Mouse (Mus musculus) urinary bladder, postnatal 14 days (tissue): Measurements from ENCODE around the gene Zmynd8.

Experiments
- DNase-seq: peaks from one replicate; pipeline ENCODE4 v3.0.0; 2021; ENCODE audit warnings: low spot score

Gene Zmynd8

DNA sequence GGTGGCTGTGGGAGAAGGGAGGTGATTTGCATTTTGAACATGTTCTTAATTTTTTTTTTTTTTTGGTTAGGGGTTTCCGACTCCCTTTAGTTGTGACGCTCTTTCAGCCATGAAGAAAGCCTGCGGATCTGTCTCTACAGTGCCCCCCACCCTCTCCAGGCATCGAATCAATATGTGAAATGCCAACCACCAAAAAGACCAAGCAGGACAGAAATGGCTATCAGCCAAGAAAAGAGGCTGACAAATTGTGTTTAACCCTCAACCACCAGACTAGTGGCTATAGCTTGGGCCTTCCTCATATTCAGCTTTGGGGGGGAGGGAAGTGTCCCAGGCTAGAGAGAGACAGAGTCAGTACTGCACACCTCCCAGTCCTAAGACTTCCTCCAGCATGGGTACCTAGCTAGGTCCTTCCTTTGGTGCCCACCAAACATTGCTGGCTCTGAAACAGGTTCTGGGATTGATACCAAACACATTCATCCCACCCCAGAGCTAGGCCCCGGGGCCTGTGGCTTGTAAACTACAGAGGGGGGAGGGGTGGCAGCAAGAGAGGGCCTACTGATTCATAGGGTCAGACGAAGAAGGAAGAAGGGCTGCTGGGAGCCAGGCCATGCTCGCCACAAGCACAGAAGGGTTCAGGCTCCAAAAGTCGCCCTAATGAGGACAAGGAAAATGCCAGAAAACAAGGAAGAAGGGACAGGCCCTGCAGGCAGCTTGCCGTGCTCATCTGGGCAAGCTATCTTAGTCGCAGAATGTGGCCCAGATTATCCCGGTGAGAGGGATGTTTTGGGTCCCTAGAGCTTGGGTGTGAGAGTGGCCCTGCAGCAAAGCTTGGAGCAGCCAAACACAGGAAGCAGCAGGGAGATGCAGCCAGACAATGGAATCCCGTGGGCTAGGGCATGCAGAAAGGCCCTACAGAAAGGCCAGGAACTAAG, 40.1 kb downstream of the Zmynd8 start:
- peak; percentile 51 for DNase-seq

DNA sequence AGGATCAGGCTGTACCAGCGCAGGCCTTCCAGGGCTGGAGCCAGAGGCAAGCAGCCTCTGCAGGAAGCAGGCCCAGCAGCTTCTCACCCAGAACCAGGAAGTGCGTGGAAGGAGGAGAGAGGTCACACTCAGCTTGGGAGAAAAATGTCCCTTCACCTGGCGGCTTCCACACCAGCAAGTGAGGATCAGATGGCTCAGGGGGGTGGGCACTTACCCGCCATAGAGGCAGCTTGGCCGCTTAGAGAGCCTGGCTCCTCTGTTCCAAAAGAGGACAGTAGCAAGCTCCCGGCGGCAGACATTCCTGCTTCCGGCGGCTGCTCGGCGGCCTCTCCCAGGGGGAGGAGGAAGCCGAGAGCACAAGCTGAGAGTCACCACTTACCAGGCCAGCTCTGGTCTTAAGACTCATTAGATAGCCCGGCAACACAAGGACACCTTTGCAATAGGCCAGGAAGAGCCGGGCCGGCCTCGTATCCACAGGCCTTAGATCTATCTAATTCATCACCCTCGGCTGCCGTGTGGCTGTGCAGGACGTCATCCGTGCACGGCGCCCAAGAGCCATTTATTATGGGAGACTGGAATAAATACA, 40.9 kb downstream of the Zmynd8 start:
- peak; percentile 70 for DNase-seq

DNA sequence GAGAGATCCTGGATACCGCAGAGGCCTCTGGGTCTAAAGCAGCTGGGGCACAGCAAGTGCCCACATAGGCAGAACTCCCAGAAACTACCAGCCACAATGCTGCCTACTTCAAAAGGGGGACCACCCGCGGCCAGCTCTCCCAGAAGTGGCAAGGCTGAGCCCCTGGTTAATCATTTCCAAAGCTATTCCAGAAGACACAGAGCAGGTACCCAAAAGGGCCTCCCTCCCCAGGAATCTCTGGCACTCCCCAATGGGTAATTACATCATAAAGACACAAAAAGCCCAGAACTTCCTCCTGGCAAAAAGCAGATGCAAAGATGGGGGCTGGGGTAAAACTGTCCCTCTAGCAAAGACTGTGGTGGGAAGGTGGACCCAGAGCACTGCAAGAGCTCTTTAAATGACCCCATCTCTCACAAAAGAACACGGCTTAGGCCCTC, 41.4 kb downstream of the Zmynd8 start:
- DNase-seq = peak; percentile 45

DNA sequence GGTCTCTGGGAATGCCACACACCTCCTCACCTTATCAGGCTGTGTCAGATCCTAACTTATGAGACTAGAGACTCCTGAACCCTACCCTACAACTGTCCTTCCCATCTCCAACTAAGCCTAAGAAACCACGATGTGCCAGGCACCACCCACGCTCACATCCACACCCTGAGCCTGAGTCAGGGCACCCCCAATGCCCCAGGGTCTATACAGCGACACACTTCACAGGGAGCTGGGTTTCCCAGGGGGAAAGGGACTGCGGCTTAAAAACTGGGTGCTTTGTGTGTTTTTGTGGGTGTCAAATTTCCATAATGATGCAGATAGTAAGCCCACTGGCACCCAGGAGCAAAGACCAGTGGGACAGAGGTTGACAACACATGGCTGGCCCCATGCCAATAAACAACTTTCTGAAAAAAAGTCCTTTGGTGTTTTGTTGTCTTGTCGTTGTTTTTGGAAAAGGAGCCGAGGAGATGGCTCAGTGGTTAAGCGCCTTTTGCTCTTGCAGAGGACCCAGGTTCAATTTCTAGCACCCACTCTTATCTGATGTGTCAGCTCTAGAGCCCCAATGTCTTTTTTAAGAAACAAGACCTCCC, 42.1 kb downstream of the Zmynd8 start:
- no peak for DNase-seq

DNA sequence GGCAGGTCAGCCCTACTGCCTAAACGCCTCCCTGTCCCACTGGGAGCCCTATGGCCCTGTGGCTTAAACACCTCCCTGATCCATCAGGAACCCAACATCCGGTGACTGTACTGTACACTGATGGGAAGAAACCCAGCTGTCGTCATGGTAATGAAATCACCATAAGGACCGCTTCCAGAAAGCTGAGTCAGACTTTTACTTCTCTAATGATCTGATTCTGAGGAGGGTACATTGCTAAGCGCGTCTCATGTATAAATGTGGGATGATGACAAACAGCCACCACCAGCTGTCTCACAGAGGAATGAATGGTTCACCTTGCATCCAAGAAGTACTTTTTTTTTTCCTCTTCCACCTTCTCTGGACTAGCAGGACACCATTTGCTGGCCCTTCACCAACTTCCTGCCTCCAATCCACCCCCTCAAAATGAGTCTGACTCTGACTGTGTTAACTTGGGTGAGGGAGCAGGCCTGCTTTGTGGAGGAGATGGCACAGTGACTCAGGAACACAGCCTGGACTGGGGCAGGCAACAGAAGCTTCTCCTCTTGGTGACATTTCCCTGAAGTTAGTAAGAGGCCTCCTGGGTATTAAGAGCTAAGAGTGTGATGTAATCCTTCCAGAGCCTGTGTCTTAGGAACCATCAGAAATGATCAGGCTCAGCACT, 43.0 kb downstream of the Zmynd8 start:
- peak; percentile 58 for DNase-seq

DNA sequence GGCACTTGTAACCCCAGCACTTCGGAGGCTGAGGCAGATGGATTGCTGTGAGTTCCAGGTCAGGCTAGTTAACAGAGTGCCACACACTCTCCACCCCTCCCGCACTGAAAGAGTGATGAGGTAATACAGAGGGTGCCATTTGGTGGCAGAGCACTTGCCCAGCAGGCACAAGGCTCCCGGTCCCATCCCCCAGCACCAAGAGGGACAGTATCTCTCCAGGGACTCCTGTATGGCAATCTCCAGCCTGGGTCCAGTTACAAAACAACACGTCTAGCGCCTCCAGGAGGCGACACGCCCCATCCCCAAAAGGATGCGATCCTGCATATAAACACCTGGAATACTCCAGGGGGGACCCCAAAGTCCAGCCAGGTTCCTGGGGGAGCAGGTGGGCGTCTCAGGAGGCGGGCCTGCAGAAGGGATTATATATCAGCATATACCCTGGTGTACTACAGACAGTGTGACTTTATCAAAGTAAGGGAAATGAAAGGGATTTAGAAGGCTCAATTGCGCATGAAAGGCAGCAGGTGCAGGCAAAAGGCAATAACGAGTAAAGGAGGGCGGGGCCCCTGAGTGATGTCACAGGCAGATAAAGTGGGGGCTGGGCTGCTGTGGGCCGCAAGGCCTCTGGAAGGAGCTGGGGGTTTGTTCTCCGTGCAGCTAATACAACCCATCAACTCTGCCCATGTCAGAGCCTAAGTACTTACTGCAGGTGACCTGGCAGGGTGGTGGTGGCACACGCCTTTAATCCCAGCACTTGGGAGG, 44.4 kb downstream of the Zmynd8 start:
- no peak for DNase-seq

DNA sequence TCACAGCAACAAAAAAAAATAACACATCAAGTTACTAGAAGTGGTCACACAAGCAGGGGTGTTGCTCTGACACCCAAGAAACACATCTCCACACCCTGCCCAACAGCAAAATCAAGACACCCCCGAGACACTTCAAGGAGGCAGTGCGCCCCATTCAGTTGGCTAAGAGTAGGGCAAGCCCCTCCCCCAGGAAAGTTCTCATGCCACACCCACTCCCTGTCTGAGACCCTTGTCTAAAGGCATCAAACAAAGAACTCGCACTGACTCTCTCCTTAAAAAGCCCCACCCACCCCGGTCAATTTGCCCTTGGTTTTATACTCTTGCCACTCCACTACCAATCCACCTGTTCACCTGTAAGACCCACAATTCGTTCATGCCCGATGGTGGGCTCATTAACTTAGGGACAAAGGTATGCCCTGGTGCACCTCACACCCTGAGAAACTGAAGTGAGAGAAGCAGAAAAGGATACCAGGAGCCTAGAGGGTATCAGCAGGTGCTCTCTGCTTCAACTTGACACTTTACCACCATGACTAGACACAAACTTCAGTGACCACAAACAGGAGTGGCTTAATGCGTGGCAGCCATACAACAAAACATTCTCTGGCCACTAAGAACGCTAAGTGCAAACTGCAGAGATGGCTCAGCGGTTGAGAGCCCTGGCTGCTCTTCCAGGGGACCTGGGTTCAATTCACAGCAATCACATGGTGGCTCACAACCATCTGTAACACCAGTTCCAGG, 45.8 kb downstream of the Zmynd8 start:
- DNase-seq = no peak

DNA sequence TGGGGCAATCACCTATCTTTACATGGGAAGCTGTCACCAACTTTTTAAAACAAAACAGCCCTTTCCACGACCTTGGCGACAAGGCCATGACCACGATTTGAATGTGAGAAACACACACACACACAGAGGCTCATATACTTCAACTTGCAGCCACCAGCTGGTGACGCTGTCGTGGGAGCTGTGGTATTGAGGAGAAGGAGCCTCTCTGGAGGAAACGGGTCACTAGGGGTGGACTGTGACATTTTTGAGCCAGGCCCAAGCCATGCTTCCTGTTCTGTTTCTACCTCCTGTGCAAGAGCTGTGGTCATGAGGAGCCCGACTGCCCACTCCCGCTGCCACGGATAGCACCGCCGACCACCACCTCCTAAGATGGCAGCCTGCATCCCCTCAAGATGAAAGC, 46.4 kb downstream of the Zmynd8 start:
- no peak for DNase-seq

DNA sequence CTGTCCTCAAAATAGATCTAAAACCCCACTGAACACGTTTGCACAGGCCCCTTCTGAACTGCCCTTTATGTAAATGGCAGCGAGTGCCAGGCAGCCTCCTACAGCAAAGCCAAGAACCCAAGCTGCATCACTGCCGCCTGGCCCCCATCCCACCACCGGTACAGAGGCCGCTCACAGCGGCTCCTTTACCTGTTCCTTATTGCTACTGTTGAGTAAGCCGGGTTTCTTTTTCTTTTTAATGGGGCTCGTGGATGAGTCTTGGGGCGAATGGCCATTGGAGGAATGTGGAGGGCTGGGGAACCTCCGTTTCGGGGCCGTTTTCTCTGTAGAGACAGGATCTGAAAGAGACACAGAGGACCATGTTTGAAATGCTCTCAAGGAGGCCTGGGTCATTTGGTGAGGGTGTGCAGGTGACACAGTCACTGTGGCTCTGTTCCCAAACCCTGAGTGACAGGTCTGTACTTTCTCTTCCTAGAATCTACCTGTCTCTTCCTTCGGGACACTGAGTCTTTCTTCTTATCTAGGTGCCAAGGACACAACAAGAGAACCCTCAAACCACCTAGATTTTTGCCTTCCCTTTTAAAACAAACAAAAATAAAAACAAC, 46.9 kb downstream of the Zmynd8 start:
- DNase-seq = no peak

DNA sequence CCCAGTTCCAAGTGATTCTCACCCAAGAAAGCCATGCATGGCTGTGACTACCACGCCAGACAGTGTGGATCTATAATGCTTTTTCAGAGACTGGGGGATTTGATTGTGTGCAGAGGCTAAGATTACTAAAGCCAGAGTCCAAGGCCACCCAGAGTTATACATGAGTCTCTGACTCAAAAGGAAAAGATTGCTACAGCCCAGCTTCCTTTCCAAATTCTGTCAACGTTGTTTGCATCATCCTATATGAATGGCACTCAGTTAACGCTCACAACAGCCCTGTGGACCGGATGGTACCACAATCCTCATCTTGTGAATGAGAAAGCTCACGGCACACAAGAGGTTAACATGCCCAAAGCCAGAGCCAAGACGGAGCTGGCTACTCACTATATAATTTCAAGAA, 48.0 kb downstream of the Zmynd8 start:
- DNase-seq = no peak

DNA sequence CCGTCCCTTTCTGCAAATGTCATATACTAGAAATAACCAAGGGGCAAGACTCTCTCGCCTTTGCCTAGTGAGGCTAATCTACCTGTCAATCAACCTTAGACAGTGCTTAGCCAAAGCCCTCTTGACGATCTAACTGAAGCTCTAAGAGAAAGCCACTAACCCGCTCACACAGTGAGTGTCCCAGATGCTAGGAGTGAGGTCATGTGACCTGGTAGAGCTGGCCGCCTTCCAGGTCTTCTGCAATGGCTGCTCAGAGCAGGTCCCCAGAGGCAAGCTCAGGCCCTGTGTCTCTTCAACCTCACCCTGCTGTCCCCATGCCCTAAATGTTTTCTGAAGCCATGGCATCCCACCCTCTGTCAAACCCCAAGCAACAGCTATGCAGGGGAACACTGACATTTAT, 49.7 kb downstream of the Zmynd8 start:
- peak; percentile 56 for DNase-seq

DNA sequence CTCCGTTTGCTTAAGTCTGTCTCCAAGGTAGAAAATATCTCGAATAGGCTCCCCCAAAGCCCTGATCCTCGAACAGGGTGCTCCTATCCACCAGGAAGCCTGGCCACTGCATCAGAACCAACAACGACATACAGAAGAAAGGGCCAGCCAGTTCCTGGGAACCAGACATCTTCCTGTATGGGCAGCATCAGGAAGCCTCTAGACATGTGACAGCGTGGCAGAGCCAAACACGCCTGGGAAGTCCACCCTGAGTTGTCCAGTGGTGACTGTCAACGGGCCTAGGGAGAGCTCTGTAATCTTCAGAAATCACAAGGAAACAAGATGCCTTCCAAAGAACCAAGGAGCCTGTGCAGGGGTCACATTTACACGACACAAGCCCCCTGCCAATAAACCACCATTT, 52.0 kb downstream of the Zmynd8 start:
- no peak for DNase-seq

DNA sequence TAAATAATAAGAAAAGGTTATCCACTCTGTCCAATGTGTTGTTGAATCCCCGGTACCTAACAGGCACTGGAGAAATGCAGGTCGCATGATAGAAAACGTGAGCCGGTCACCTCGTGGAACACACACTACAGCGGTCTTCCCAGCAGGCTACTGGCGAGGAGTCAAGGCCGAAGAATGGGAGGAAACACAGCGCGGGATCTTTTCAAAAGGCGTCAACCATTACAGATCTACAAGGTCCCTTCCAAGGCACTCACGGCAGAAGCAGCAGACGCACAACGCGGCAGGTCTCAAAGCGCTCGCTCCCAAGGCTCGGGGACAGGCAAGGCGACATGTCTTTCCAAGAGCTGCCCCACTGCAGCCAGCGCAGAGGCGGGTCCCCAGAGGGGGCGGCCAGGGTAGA, 53.3 kb downstream of the Zmynd8 start:
- DNase-seq = no peak

DNA sequence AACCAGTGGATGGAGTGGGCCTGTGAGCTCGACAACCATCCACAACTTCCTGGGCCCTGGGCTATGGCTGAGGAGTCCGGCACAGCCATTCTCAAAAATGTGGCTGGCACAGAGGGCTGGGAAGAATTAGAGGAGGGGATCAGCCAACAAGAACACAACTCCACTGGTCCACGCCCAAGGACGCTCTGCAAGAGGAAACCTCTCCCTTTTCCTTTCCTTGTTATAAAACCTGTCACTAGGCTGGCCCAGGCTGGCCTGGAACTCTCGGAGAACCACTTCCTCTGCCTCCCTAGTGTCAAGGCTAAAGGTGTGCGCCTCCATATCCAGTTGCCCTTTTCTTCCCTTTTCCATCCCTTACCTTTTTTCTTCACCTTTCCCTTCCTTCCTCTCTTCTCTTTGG, 55.5 kb downstream of the Zmynd8 start:
- DNase-seq = no peak

DNA sequence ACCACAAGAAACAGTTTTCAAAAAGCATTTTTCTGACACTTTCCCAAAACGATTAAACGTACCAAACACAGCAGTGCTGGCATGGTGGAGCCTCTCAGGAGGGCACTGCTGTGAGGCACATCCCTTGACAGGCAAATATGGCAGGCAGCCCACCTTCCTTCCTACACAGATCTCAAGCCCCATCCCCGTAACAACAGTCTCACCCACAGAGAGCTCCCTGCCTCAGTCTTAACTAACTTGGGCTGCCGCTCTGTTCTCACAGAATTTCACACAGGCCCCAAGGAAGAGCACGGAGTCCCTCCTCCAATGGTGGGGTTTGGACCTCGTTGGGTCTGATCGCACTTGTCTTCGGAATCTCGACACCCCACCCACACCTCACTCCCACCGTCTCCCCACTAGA, 56.6 kb downstream of the Zmynd8 start:
- no peak for DNase-seq

DNA sequence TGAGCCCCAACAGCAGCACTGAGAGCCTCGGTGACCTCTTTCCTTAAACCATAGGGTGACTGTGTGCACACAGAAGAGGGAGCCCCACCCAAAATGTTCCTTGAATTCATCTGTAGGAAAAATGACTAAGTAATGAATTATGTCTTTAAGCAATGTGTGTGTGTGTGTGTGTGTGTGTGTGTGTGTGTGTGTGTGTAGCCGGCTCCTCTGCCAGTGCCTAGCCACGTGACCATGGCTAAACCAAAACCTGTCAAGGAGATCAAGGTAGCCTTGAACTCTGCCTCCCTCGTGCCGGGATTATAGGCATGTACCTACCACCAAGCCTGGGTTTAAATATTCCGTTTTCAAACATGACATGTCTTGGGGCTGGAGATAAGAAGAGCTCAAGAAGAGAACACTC, 57.0 kb downstream of the Zmynd8 start:
- DNase-seq = no peak

DNA sequence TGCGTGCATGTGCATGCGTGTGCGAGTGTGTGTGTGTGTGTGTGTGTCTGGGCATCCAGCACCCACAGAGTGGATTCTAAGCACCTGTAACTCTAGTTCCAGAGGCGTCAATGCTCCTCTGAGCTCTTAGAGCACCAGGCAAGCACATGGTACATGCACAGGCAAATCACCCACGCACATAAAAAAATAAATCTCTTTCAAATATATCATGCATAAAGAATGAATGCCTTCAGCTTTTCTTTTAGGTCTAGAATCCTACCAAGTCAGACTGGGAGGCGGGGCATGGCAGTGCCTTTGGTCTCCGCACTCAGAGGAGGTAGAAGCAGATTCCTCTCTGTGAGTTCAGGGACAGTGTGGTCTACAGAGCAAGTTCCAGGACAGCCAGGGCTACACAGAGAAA, 58.0 kb downstream of the Zmynd8 start:
- DNase-seq = no peak

DNA sequence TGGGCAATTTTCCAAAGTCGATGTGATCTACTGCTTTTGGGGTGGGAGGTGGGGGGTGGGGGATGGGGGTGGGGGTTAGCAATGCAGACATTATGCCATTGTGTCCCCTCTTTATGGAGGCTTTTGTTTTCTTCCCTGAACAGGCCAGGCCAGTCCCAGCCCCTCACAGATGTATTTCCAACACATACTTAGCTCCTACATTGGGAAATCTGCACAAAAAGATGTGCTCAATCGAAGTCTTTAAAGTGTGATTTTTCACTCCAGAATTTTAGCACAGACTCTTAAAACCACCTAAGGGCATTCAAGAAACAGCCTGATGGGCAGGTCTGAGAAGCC, 59.5 kb downstream of the Zmynd8 start:
- no peak for DNase-seq

DNA sequence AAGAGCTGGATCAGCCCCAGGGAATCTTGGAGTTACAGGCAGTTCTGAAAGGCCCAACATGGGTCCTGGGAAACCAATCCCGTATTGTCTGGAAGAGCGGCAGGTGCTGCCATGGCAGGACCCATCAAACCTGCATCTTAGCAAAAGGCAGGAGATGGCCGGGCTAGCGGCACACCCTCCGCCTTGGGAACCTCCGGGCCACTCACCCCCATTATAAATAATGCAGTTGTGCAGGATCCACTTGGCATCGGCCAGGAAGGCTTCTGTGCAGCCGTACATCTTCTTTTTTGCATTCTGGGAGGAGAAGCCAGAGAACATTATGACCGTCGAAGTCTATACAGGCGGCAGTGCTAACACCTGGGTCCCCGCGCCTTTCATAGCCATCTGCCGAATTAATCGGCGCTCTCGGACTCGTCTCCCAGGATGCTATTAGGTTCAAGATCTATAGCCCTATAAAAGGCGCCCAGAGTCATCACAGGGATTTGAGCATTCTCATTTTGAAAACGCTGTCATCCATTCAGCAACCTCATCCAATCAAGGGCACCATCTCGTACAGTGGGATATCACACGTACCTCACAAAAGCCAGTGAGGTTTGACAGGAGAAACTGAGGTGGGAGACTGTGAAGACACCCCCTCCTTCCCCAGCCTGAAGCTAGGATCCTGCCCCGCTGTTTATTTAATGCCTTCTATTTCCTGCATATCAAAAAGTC, 60.1 kb downstream of the Zmynd8 start:
- no peak for DNase-seq

DNA sequence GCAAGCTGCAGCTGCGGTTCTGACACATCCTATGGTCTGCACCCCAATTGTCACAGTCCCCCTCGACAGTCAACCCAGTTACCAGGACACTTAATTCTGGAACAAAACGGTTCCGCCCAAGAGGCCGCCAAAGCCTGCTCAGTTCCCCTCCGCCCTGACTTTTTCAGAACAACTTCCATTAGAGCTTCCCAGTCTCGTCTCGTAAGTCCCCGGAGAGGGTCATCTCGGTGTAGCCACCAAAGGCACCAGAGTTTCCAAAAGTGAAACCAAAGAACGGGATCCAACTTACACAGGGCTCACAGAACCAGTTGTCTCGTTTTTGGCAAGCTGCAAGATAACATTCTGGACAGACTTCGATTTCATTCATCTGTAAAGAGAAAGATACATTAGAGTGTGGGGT, 64.2 kb downstream of the Zmynd8 start:
- DNase-seq = no peak
